Mouse (Mus musculus): ENCODE results near the gene Shank1. TPM values are rescaled to one million over a fixed set of nuclear protein-coding genes. Genes with fewer than 3 reads are reported as not detected.

The Shank1 gene
- polyA plus RNA-seq, 1 experiment from 2014 or later, result 0.96 TPM

- H3K4me3 ChIP-seq (ENCODE audit: control insufficient read depth in 1 of 2, insufficient read depth in 1 of 2, low read depth in 1 of 2, low read length in 2 of 2), result no peak overlapping the region
- peak; percentile 37; the same call in 1 of the 2 replicates for ATAC-seq (ENCODE audit: insufficient number of reproducible peaks, insufficient read depth, low FRiP score, low read depth)
- peaks cover 0 to 8% of the 10 kb centered on the region in 2 experiments; a peak in 2 of 4 replicates for H3K4me1 ChIP-seq (ENCODE audit: control insufficient read depth in 2 of 2, insufficient read depth in 2 of 2, low read length in 2 of 2)
- H3K27ac ChIP-seq (replicated peaks in 1 of 2; ENCODE audit: control insufficient read depth in 1 of 2, insufficient read depth in 1 of 2, low read depth in 2 of 2, low read length in 2 of 2), result no peak overlapping the region
- H3K4me2 ChIP-seq (ENCODE audit: low read length), result peak overlapping the region; percentile 27
- no peak overlapping the region for H3K9ac ChIP-seq (ENCODE audit: low read length)
- H3K36me3 ChIP-seq (ENCODE audit: control insufficient read depth, insufficient read depth, low read length), result no peaks in the 10 kb centered on the region
- peaks cover 36% of the 10 kb centered on the region for H3K27me3 ChIP-seq (ENCODE audit: control insufficient read depth, insufficient read depth, low read length)
- 10% methylated on average over 9 of the region's 11 CpGs for whole genome bisulfite sequencing
- H3K9me3 ChIP-seq (ENCODE audit: control insufficient read depth, low read length), result no peaks in the 10 kb centered on the region
Observed at GRCm38 (mm10) chr7:44343459-44344015, 33.5 kb downstream of the Shank1 start.

GRCm38 (mm10) chr7:44344622-44345021 is 34.6 kb downstream of the Shank1 start:
- Histone ChIP-seq H3K9ac (ENCODE audit: low read length) (no peak overlapping the region), H3K4me1 (ENCODE audit: control insufficient read depth in 2 of 2, insufficient read depth in 2 of 2, low read length in 2 of 2) (peaks cover 0 to 8% of the 10 kb centered on the region in 2 experiments; a peak in 2 of 4 replicates), H3K36me3 (ENCODE audit: control insufficient read depth, insufficient read depth, low read length) (no peaks in the 10 kb centered on the region), H3K27me3 (ENCODE audit: control insufficient read depth, insufficient read depth, low read length) (peaks cover 35% of the 10 kb centered on the region), H3K9me3 (ENCODE audit: control insufficient read depth, low read length) (no peaks in the 10 kb centered on the region), H3K27ac (replicated peaks in 1 of 2; ENCODE audit: control insufficient read depth in 1 of 2, insufficient read depth in 1 of 2, low read depth in 2 of 2, low read length in 2 of 2) (no peak overlapping the region), H3K4me2 (ENCODE audit: low read length) (no peak overlapping the region), H3K4me3 (ENCODE audit: control insufficient read depth in 1 of 2, insufficient read depth in 1 of 2, low read depth in 1 of 2, low read length in 2 of 2) (no peak overlapping the region)
- 58% methylated on average over 12 of the region's 12 CpGs for WGBS
- ATAC-seq (ENCODE audit: insufficient number of reproducible peaks, insufficient read depth, low FRiP score, low read depth), result no peak

GRCm38 (mm10) chr7:44349043-44349442 is 39.0 kb downstream of the Shank1 start:
- Histone ChIP-seq H3K27ac (replicated peaks in 1 of 2; ENCODE audit: control insufficient read depth in 1 of 2, insufficient read depth in 1 of 2, low read depth in 2 of 2, low read length in 2 of 2) (no peak overlapping the region), H3K36me3 (ENCODE audit: control insufficient read depth, insufficient read depth, low read length) (no peaks in the 10 kb centered on the region), H3K4me1 (ENCODE audit: control insufficient read depth in 2 of 2, insufficient read depth in 2 of 2, low read length in 2 of 2) (peaks cover 4 to 25% of the 10 kb centered on the region in 2 experiments; a peak in 3 of 4 replicates), H3K4me2 (ENCODE audit: low read length) (no peak overlapping the region), H3K4me3 (ENCODE audit: control insufficient read depth in 1 of 2, insufficient read depth in 1 of 2, low read depth in 1 of 2, low read length in 2 of 2) (no peak overlapping the region), H3K27me3 (ENCODE audit: control insufficient read depth, insufficient read depth, low read length) (peaks cover 67% of the 10 kb centered on the region), H3K9me3 (ENCODE audit: control insufficient read depth, low read length) (no peaks in the 10 kb centered on the region), H3K9ac (ENCODE audit: low read length) (no peak overlapping the region)
- ATAC-seq (ENCODE audit: insufficient number of reproducible peaks, insufficient read depth, low FRiP score, low read depth), result no peak
- 15% methylated on average over 3 of the region's 3 CpGs for WGBS

GRCm38 (mm10) chr7:44350957-44351711 is 41.1 kb downstream of the Shank1 start:
- ATAC-seq (ENCODE audit: insufficient number of reproducible peaks, insufficient read depth, low FRiP score, low read depth), result no peak
- Histone ChIP-seq H3K27me3 (ENCODE audit: control insufficient read depth, insufficient read depth, low read length) (peaks cover 84% of the 10 kb centered on the region), H3K4me2 (ENCODE audit: low read length) (peak overlapping the region; percentile 72), H3K9me3 (ENCODE audit: control insufficient read depth, low read length) (no peaks in the 10 kb centered on the region), H3K9ac (ENCODE audit: low read length) (peak overlapping the region; percentile 56), H3K36me3 (ENCODE audit: control insufficient read depth, insufficient read depth, low read length) (no peaks in the 10 kb centered on the region), H3K4me3 (ENCODE audit: control insufficient read depth in 1 of 2, insufficient read depth in 1 of 2, low read depth in 1 of 2, low read length in 2 of 2) (peak overlapping the region; percentile 15 to 34; a peak in 3 of 4 replicates), H3K27ac (replicated peaks in 1 of 2; ENCODE audit: control insufficient read depth in 1 of 2, insufficient read depth in 1 of 2, low read depth in 2 of 2, low read length in 2 of 2) (no peak overlapping the region), H3K4me1 (ENCODE audit: control insufficient read depth in 2 of 2, insufficient read depth in 2 of 2, low read length in 2 of 2) (peaks cover 4 to 25% of the 10 kb centered on the region in 2 experiments; a peak in 3 of 4 replicates)
- whole genome bisulfite sequencing, result 6% methylated on average over 25 of the region's 25 CpGs

GRCm38 (mm10) chr7:44351881-44352749 is 42.1 kb downstream of the Shank1 start:
- Histone ChIP-seq H3K27me3 (ENCODE audit: control insufficient read depth, insufficient read depth, low read length) (peaks cover 94% of the 10 kb centered on the region), H3K36me3 (ENCODE audit: control insufficient read depth, insufficient read depth, low read length) (no peaks in the 10 kb centered on the region), H3K9me3 (ENCODE audit: control insufficient read depth, low read length) (no peaks in the 10 kb centered on the region), H3K27ac (replicated peaks in 1 of 2; ENCODE audit: control insufficient read depth in 1 of 2, insufficient read depth in 1 of 2, low read depth in 2 of 2, low read length in 2 of 2) (no peak overlapping the region), H3K9ac (ENCODE audit: low read length) (no peak overlapping the region), H3K4me1 (ENCODE audit: control insufficient read depth in 2 of 2, insufficient read depth in 2 of 2, low read length in 2 of 2) (peaks cover 10 to 32% of the 10 kb centered on the region in 2 experiments; a peak in 3 of 4 replicates), H3K4me3 (ENCODE audit: control insufficient read depth in 1 of 2, insufficient read depth in 1 of 2, low read depth in 1 of 2, low read length in 2 of 2) (0 out of 4 replicates have a peak overlapping the region, but pooled peaks of 1 of the 2 experiments have one; percentile 9), H3K4me2 (ENCODE audit: low read length) (peak overlapping the region; percentile 27)
- 4% methylated on average over 69 of the region's 71 CpGs for WGBS
- no peak for ATAC-seq (ENCODE audit: insufficient number of reproducible peaks, insufficient read depth, low FRiP score, low read depth)

GRCm38 (mm10) chr7:44352750-44353600 is 42.9 kb downstream of the Shank1 start:
- Histone ChIP-seq H3K4me2 (ENCODE audit: low read length) (peak overlapping the region; percentile 27), H3K4me3 (ENCODE audit: control insufficient read depth in 1 of 2, insufficient read depth in 1 of 2, low read depth in 1 of 2, low read length in 2 of 2) (peak overlapping the region in 1 of 2 experiments; percentile 9; a peak in 1 of 4 replicates), H3K27ac (replicated peaks in 1 of 2; ENCODE audit: control insufficient read depth in 1 of 2, insufficient read depth in 1 of 2, low read depth in 2 of 2, low read length in 2 of 2) (no peak overlapping the region), H3K4me1 (ENCODE audit: control insufficient read depth in 2 of 2, insufficient read depth in 2 of 2, low read length in 2 of 2) (peaks cover 18 to 39% of the 10 kb centered on the region in 2 experiments; a peak in 3 of 4 replicates), H3K27me3 (ENCODE audit: control insufficient read depth, insufficient read depth, low read length) (peaks cover 94% of the 10 kb centered on the region), H3K9ac (ENCODE audit: low read length) (no peak overlapping the region), H3K36me3 (ENCODE audit: control insufficient read depth, insufficient read depth, low read length) (no peaks in the 10 kb centered on the region), H3K9me3 (ENCODE audit: control insufficient read depth, low read length) (no peaks in the 10 kb centered on the region)
- 3% methylated on average over 60 of the region's 71 CpGs for WGBS
- no peak for ATAC-seq (ENCODE audit: insufficient number of reproducible peaks, insufficient read depth, low FRiP score, low read depth)

Data from heart, embryonic 14.5 days (tissue).